Mouse (Mus musculus): ENCODE data around the gene Lrrfip1. TPM values are rescaled to one million over a fixed set of nuclear protein-coding genes. Genes with fewer than 3 reads are reported as not detected.

The Lrrfip1 gene
- polyA plus RNA-seq, 1 experiment from 2014 or later, result 33.9 TPM

DNA sequence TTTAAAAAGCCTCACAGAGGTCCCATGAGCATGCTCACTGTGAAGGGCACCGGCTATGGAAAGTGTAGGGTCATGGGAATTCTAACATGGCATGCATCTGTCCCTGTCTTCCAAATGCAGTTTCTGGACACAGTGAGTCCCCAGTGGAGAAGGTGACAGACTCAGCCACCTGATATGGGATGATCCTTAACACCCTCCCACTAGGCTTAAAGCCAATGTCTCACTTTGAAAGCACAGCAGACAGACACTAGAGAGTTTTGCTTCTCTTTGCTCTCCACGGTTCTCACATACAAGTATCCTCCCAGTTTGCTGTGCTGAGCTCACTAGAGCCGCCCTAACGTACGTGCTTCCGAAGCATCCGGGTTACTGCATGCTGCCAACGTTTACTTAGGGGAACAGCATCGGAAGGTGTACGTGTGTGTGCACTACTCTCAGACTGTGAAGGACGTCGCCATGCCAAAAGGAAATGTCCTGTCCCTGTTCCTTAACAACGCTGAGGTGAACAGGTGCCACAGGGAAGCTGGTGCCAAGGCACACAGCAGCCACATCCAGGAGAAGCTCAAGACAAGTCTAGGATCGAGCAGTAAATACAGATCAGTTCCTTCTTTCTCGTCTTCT, 104.9 kb downstream of the Lrrfip1 start:
- whole genome bisulfite sequencing, result 95% methylated on average over 15 of the region's 15 CpGs
- H3K9ac ChIP-seq, result no peak overlapping the region
- peaks cover 53% of the 10 kb centered on the region for H3K36me3 ChIP-seq
- ATAC-seq (ENCODE audit: insufficient number of reproducible peaks, insufficient read depth, low FRiP score, low TSS enrichment, low read depth), result no peak
- H3K4me3 ChIP-seq, result no peak overlapping the region
- H3K27me3 ChIP-seq, result no peaks in the 10 kb centered on the region
- peaks cover 4% of the 10 kb centered on the region for H3K4me1 ChIP-seq
- H3K27ac ChIP-seq, result no peak overlapping the region
- H3K9me3 ChIP-seq, result no peaks in the 10 kb centered on the region
- H3K4me2 ChIP-seq, result no peak overlapping the region

DNA sequence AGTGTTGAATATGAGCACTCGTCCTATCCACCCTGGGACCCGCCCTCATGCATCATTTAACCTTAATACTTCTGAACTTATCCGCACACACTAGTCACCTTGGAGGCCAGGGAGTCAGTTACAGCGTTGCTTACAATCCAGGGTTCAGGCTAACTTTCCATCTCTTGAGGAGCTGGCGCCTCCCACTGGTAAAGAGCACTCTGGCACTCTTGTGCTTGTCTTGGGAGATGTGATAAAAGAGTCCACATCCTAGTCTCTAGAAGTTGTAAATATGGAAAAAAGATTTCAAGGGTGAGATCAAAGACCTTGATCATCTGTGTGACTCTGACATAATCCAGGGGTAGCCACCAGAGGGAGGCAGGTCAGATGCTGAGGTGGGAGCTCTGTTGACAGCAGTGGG, 109.0 kb downstream of the Lrrfip1 start:
- H3K9me3 ChIP-seq, result no peaks in the 10 kb centered on the region
- no peak for ATAC-seq (ENCODE audit: insufficient number of reproducible peaks, insufficient read depth, low FRiP score, low TSS enrichment, low read depth)
- H3K27me3 ChIP-seq, result no peaks in the 10 kb centered on the region
- H3K4me2 ChIP-seq, result no peak overlapping the region
- H3K36me3 ChIP-seq, result peaks cover 48% of the 10 kb centered on the region
- no peak overlapping the region for H3K27ac ChIP-seq
- H3K9ac ChIP-seq, result no peak overlapping the region
- H3K4me1 ChIP-seq, result no peaks in the 10 kb centered on the region
- 68% methylated on average over 5 of the region's 5 CpGs for WGBS
- H3K4me3 ChIP-seq, result no peak overlapping the region

- H3K36me3 ChIP-seq, result peaks cover 39% of the 10 kb centered on the region
- H3K4me1 ChIP-seq, result no peaks in the 10 kb centered on the region
- no peaks in the 10 kb centered on the region for H3K9me3 ChIP-seq
- no peak overlapping the region for H3K4me2 ChIP-seq
- H3K27me3 ChIP-seq, result no peaks in the 10 kb centered on the region
- H3K4me3 ChIP-seq, result no peak overlapping the region
- H3K27ac ChIP-seq, result no peak overlapping the region
- 66% methylated on average over 4 of the region's 4 CpGs for WGBS
- H3K9ac ChIP-seq, result no peak overlapping the region
- no peak for ATAC-seq (ENCODE audit: insufficient number of reproducible peaks, insufficient read depth, low FRiP score, low TSS enrichment, low read depth)
Observed at GRCm38 (mm10) chr1:91109302-91109701, 110.8 kb downstream of the Lrrfip1 start.

GRCm38 (mm10) chr1:91112171-91112570, 113.6 kb downstream of the Lrrfip1 start:
- no peak overlapping the region for H3K9ac ChIP-seq
- H3K4me1 ChIP-seq, result no peaks in the 10 kb centered on the region
- H3K36me3 ChIP-seq, result peaks cover 29% of the 10 kb centered on the region
- WGBS, result 92% methylated on average over 14 of the region's 14 CpGs
- H3K4me3 ChIP-seq, result no peak overlapping the region
- no peaks in the 10 kb centered on the region for H3K9me3 ChIP-seq
- H3K27ac ChIP-seq, result no peak overlapping the region
- no peak overlapping the region for H3K4me2 ChIP-seq
- H3K27me3 ChIP-seq, result no peaks in the 10 kb centered on the region
- ATAC-seq (ENCODE audit: insufficient number of reproducible peaks, insufficient read depth, low FRiP score, low TSS enrichment, low read depth), result no peak

DNA sequence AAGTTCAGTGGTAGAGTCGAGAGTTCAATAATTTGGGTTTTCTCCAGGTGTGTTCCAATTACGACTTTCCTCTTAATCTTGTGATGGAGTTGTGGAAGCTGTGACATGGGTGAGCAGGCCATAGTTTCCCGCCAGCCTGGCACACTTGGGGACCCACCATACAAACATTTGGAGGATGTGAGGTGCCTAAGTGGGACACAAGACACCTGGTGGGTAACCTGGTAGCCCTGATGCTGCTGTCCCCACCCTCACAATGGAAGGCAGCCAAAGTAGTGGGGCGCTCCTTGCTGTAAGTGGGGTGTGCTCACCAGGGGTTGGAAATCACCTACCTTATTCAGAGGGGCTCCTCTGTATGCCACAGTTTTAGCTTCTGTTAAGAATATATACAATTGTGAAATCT, 114.1 kb downstream of the Lrrfip1 start:
- Histone ChIP-seq H3K9me3 (no peaks in the 10 kb centered on the region), H3K27ac (no peak overlapping the region), H3K9ac (no peak overlapping the region), H3K27me3 (no peaks in the 10 kb centered on the region), H3K4me3 (no peak overlapping the region), H3K4me1 (no peaks in the 10 kb centered on the region), H3K4me2 (no peak overlapping the region), H3K36me3 (peaks cover 25% of the 10 kb centered on the region)
- ATAC-seq (ENCODE audit: insufficient number of reproducible peaks, insufficient read depth, low FRiP score, low TSS enrichment, low read depth), result no peak
- 94% methylated on average over 4 of the region's 4 CpGs for WGBS

GRCm38 (mm10) chr1:91122121-91122520, 123.6 kb downstream of the Lrrfip1 start:
- WGBS, result 82% methylated on average over 11 of the region's 11 CpGs
- no peaks in the 10 kb centered on the region for H3K27me3 ChIP-seq
- no peak for ATAC-seq (ENCODE audit: insufficient number of reproducible peaks, insufficient read depth, low FRiP score, low TSS enrichment, low read depth)
- peaks cover 51% of the 10 kb centered on the region for H3K36me3 ChIP-seq
- no peak overlapping the region for H3K27ac ChIP-seq
- no peak overlapping the region for H3K9ac ChIP-seq
- no peaks in the 10 kb centered on the region for H3K4me1 ChIP-seq
- no peak overlapping the region for H3K4me2 ChIP-seq
- H3K9me3 ChIP-seq, result no peaks in the 10 kb centered on the region
- no peak overlapping the region for H3K4me3 ChIP-seq

DNA sequence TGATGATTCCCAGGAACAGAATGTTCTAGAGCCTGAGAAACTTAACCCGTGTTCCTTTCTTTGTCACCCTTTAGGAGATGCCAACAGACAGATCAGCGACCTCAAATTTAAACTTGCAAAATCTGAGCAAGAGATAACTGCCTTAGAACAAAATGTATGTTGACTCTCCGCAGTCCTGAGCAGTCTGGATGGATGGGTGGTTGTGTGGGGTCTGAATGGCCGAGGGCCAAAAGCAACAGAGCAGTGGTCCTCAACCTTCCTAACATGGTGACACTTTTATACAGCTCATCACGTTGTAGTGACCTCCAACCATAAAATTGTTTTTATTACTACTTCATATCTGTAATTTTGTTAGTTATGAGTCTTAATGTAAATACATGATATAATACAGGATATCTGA, 124.5 kb downstream of the Lrrfip1 start:
- ATAC-seq (ENCODE audit: insufficient number of reproducible peaks, insufficient read depth, low FRiP score, low TSS enrichment, low read depth), result no peak
- Histone ChIP-seq H3K9me3 (no peaks in the 10 kb centered on the region), H3K36me3 (peaks cover 56% of the 10 kb centered on the region), H3K4me3 (no peak overlapping the region), H3K9ac (no peak overlapping the region), H3K4me1 (no peaks in the 10 kb centered on the region), H3K4me2 (no peak overlapping the region), H3K27me3 (no peaks in the 10 kb centered on the region), H3K27ac (no peak overlapping the region)
- 92% methylated on average over 5 of the region's 5 CpGs for WGBS

- H3K9me3 ChIP-seq, result no peaks in the 10 kb centered on the region
- peaks cover 61% of the 10 kb centered on the region for H3K36me3 ChIP-seq
- H3K4me3 ChIP-seq, result no peak overlapping the region
- no peak overlapping the region for H3K4me2 ChIP-seq
- no peaks in the 10 kb centered on the region for H3K4me1 ChIP-seq
- H3K27ac ChIP-seq, result no peak overlapping the region
- H3K9ac ChIP-seq, result no peak overlapping the region
- H3K27me3 ChIP-seq, result no peaks in the 10 kb centered on the region
- WGBS, result 89% methylated on average over 3 of the region's 3 CpGs
- no peak for ATAC-seq (ENCODE audit: insufficient number of reproducible peaks, insufficient read depth, low FRiP score, low TSS enrichment, low read depth)
Observed at GRCm38 (mm10) chr1:91123466-91123865, 124.9 kb downstream of the Lrrfip1 start.

GRCm38 (mm10) chr1:91128849-91129248, 130.3 kb downstream of the Lrrfip1 start:
- Histone ChIP-seq H3K4me3 (no peak overlapping the region), H3K4me1 (no peaks in the 10 kb centered on the region), H3K36me3 (peaks cover 50% of the 10 kb centered on the region), H3K9me3 (no peaks in the 10 kb centered on the region; the same call in 1 of the 2 replicates), H3K27me3 (no peaks in the 10 kb centered on the region), H3K4me2 (no peak overlapping the region), H3K9ac (no peak overlapping the region), H3K27ac (no peak overlapping the region)
- WGBS, result 88% methylated on average over 4 of the region's 4 CpGs
- ATAC-seq (ENCODE audit: insufficient number of reproducible peaks, insufficient read depth, low FRiP score, low TSS enrichment, low read depth), result no peak

GRCm38 (mm10) chr1:91137036-91137435, 138.5 kb downstream of the Lrrfip1 start:
- H3K4me1 ChIP-seq, result no peaks in the 10 kb centered on the region
- 79% methylated on average over 2 of the region's 2 CpGs for WGBS

GRCm38 (mm10) chr1:91144813-91145212, 146.3 kb downstream of the Lrrfip1 start, which contains the start of gene Rbm44:
Rbm44 (plus strand) TSS chr1:91145089.
- ATAC-seq (ENCODE audit: insufficient number of reproducible peaks, insufficient read depth, low FRiP score, low TSS enrichment, low read depth), result no peak
- no peak within 1 kb of the TSS for H3K4me3 ChIP-seq
- WGBS, result 73% methylated on average over 20 of the region's 20 CpGs
- H3K27me3 ChIP-seq, result no peaks in the 10 kb centered on the region
- no peaks in the 10 kb centered on the region for H3K4me1 ChIP-seq
- no peaks in the 10 kb centered on the region for H3K36me3 ChIP-seq
- H3K9ac ChIP-seq, result no peak within 1 kb of the TSS
- no peak within 1 kb of the TSS for H3K27ac ChIP-seq
- H3K4me2 ChIP-seq, result no peak within 1 kb of the TSS
- no peaks in the 10 kb centered on the region for H3K9me3 ChIP-seq

More at GRCm38 (mm10) chr1:91137036-91137435, 138.5 kb downstream of the Lrrfip1 start:
- Histone ChIP-seq H3K36me3 (no peaks in the 10 kb centered on the region), H3K9ac (no peak overlapping the region), H3K4me3 (no peak overlapping the region), H3K4me2 (no peak overlapping the region), H3K27ac (no peak overlapping the region), H3K27me3 (no peaks in the 10 kb centered on the region), H3K9me3 (no peaks in the 10 kb centered on the region)
- no peak for ATAC-seq (ENCODE audit: insufficient number of reproducible peaks, insufficient read depth, low FRiP score, low TSS enrichment, low read depth)

DNA sequence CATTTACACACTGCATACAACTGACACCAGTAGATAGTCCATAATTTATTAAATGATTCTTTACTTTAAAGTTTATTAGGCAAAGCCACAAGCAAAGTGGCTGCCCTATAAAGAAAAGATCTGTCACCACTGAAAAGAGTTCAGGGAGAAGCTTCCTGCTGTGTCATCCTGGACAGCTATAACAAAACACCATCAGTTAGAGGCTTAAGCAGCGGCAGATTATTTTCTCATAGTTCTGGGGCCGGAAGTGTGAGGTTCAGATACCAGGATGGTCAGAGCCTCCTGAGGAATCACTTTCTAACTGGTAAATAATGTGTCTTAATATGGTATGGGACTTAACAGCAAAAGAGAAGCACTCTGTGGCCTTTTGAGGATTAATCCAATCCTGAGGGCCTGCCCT, 153.0 kb downstream of the Lrrfip1 start:
- Histone ChIP-seq H3K4me3 (no peak overlapping the region), H3K9ac (no peak overlapping the region), H3K27me3 (no peaks in the 10 kb centered on the region), H3K36me3 (no peaks in the 10 kb centered on the region), H3K27ac (no peak overlapping the region), H3K4me2 (no peak overlapping the region), H3K4me1 (no peaks in the 10 kb centered on the region), H3K9me3 (no peaks in the 10 kb centered on the region)
- 83% methylated on average over 2 of the region's 2 CpGs for WGBS
- no peak for ATAC-seq (ENCODE audit: insufficient number of reproducible peaks, insufficient read depth, low FRiP score, low TSS enrichment, low read depth)

Data from embryonic facial prominence, embryonic 13.5 days (tissue).